Mouse (Mus musculus) regulatory T cell (primary cell): Measurements from ENCODE around the gene Pid1.

ENCODE experiments used
- in situ Hi-C: fragments of 300-600 bp; cut with MboI, MseI; formaldehyde crosslinking; loops from one replicate; pipeline ENCODE4 v1.15.1; 2025; ENCODE audit warnings: high pct_unique_total_duplicates

Pid1 gene

DNA sequence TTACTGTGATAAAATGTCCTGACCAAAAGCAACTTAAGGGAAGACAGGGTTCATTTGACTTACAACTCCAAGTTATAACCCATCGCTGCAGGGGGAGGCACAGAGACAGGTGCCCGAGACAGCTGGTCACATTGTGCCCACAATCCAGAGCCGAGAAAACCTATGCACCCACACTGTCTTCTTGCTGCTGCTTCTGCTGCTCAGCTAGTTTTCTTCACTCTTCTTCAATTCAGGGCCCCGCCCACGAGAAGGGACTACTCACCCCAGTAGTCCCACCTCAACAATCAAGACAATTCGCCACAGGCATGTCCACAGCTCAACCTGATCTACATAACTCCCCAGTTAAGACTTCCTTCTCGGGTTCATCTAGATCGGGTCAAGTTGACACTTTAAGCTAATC lies at the start of gene Pid1:
Pid1 (minus strand) TSS at position 214 of the 400 bp plus-strand sequence.
- in situ Hi-C loops, result no loop called here

DNA sequence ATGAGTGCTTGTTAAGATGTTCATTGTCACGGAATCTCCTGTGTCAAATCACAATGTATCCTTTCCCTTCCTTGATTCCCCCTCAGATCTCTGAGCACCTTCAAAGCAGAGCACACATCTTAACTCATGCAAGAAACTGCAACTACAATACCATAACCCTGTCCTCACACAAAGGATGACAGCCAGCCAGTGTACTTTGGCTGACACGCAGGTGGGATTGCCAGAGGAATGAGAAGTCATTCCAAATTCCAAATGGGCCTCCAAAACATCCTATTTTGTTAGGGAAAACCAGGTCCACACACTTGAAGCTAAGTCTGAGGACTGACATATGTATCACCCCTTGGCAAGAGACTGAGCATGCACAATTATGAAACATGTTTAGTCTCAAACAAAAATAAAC lies 45.5 kb upstream of the Pid1 start:
- in situ Hi-C loops, result no loop called here

DNA sequence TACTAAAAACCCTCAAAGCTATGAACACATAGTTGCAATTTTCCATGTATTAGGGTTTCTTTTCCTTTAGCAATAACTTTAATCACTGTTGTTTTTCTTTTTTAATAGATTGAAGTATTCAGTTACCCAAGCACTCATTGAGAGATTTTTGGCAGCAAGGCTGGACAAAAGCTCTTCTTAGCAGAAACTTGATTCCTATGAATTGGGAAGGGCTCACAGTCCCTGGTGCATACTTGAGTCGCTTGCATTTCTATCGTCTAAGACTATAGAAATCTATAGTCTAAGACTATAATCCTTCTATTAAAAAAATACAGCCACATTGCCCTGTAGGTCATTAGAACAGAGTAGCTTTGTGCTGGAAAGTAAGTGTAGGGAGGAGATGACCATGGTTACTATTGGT lies 44.9 kb upstream of the Pid1 start:
- in situ Hi-C loops, result no loop called here

DNA sequence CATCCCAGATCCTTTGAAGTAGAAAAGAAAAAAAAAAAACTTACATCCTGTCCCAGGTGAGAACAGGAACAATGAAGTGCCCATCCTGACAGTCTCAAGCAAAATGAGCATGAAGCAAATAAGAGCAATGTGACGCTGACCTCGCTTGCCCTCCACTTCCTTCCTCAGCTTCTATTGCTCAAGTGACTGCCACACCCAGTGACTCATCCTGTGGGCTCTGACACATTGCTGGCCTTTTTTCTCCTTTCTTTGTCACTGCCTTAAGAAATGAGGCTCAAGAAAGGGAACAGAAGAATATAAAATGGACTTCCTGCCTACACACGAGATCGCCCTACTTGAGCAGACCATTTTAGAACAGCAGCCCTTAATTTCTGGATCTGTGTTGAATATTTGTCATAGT lies 42.9 kb upstream of the Pid1 start:
- in situ Hi-C loops, result no loop called here

DNA sequence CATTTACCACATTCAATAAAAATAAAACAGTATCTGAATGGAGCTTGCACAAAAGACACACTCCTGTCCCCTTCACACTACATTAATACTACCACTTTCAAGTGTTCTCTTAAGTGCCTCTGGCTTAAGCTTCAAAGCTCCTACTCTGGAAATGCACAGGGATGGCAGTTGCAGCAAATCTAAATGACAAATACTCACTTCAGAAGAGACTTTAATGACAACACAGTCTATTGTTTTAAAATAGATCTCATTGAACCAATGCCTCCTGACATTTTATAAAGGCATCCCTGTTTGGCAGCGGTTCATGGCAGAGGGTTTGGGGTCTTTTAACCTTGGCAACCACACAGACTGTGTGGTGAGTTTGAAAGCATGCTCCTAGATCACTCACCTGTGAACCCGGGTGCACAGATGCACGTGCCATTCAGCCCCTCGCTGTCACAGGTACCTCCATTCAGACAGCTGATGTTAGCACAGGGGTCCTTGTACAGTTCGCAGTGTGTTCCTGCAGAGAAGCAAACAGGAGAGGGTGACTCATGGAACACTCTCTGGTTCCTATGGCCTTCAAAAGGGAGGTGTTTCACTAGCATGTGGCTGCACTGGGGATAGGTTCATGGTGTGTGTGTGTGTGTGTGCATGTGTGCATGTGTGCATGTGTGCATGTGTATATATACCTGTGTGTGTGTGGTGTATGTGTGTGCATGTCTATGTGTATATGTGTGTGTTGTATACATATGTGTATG lies 41.7 kb upstream of the Pid1 start:
- in situ Hi-C loops, result no loop called here

DNA sequence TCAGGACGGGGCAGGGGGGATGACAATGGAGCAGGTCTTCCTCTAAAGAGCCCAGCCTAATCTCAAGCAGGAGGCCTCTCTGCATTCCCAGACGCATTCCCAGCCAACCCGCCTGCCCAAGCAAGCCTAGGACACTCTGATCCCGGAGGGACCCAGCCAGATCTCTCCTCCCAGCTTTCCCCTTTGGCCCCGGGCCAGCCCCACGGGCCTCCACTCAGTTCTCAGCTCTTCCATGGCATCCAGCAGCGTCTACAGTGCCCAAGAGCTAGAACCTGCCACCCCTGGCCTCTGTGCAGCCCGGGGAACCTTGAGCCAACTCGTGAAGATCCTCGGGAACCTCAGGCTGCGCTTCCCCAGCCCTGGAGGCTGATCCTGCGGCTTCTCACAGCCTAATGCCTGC lies 40.9 kb upstream of the Pid1 start:
- in situ Hi-C loops, result no loop called here

DNA sequence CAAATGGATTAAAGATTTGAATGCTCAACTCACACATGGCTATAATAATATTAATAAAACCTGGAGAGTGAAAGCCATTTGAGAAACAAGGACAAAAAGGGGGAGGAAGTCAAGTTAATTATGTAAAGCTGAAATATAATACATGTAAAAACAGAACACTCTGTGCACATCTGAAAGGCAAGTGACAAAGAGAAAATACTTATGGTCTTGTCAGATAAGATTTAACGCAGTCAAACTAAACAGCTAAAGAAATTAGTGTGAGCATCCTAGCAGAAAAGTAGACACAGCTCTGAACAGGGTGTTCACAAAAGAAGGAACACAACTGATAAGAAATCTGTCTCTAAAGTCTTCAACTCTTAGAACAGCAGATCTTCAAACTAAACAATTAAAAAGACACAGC lies 38.2 kb upstream of the Pid1 start:
- in situ Hi-C loops, result no loop called here

DNA sequence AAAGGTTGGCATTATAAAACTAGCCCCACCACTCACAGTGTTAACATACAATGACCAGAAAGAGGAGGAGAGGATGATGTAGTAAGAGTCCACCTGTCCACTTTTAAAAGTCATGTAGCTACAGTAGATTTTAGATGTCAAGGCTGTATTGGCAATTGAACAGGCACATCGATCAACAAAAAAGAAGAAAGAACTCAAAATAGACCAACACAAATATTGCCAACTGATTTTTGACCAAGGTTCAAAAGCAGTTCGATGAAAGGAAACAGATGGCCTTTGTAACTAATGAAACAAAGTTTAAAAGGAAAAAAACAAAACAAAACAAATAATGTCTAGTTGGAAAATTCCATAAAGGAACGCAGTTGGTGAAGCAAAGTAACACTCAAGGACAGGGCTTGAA lies 35.7 kb upstream of the Pid1 start:
- in situ Hi-C loops, result no loop called here

DNA sequence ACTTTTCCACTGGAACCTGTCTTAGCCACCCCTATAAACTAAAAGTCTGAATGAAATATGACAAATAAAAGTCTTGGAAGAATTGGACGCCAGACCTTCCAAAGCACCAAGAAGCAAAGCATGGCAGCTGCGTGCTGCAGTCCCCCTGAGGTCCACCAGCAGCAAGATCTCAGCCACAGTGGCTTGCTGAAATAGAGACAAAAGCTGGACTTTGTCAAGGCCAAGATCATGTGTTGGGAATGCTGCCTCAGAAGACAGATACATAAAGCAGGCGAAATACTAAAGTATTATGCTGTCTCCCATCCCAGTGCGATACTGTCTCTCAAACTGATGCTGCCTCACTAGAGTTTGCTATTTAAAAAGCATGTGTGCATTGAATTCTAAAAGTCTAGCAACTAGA lies 35.1 kb upstream of the Pid1 start:
- in situ Hi-C loops, result no loop called here

DNA sequence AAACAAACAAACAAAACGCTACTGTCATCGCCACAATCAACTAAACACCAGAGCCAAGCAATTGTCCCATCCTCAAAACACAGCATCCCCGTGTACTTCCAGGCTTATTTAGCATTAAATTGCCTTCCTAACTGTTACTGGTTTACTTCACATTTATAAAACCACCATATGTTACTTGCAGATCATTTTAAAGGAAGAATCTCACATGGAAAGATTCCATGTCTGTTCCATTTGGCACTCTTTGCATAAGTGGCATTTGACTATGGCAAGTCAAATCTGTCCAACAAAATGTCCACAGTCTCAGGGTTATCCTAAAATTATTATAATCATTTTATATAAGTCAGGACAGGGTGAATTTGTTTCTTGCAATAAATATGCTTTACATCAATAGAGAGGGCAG lies 32.8 kb upstream of the Pid1 start:
- in situ Hi-C loops, result no loop called here

DNA sequence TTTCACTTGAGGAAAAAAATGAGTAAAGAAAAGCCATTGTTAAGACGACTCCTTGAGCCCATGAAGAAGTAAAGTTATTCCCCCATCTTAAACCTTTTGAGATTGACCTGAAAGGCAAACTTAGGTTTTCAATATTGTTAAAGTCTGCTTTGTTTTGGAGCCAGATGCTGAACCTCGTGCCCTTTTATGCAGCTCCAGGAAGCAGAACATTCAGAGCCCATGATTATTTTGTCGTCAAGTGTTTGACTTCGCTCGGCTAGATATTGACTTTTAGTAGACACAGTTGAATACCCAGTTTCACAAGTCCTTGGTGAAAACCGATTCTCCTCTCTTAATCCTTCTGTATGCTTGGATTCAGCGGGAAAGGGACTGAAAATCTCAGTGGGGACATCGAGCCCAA lies 31.9 kb upstream of the Pid1 start:
- in situ Hi-C loops, result no loop called here

DNA sequence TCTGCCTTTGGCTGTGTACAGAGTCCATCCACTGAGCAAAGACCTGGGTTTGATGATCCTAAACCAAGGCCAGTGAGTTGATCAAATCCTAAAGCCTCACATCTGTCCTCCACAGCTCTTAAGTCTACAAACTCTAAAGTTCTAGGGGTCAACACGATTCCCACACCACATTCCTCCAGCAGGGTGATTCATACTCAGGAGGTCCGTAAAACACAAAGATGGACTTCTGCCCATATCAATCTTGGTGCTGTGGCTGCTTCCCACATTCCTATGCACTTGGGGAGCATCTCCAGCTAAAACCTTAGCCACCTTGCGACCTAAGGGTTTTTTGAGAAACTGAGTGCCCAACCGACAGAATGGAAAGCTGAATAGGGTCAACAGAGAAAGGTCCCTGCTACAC lies 27.0 kb upstream of the Pid1 start:
- in situ Hi-C loops, result no loop called here

DNA sequence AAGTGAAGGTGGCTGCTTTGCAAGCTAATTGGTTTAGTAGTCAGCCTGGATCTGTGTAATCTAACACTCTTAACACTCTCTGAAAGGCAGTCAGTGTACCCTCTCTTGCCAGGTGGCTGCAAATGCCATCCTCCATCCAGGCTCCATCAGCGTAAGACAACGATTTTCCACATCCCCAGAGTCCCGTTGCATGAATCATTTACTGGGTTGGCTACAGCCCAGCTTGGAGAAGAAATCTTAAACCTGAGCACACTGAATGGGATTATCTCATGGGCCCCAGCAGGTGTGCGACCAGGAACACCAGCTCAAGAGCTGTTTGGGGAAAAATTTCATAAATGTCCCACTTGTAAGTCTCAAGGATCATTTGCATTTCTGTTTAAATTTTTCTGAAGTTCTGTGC lies 23.6 kb upstream of the Pid1 start:
- in situ Hi-C loops, result loop anchor here (10.0 kb wide), 1 partner anchor 243 kb away; no protein-coding TSS in a partner anchor

DNA sequence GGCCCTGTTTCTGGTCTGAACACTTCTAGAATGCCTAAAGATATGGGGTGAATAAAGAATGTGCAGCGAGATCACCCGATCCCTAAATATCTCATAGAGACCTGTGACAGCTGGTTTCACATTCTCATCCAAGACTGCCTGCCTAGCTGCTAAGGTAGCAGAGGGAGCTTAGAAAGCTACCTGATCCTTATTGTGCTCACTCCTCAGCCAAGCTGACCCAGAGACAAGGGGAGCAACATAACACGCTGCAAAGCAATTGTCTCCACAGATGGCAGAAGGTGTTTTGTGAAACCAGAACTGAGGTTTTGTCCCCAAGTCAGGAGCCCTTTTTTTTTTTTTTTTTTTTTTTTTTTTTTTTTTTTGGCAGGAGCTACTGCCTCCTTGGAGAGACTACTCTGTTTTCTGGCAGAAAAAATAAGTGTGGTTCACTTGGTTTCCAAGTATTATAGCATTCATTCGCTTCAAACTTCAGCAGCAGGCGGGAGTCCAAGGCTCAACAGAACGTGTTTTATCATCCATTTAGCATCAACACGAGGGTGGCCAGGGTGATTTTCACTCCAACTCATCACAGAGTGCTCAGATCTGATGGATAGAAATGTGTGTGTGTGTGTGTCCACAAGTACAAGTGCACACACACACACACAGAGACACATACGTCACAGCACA lies 22.6 kb upstream of the Pid1 start:
- in situ Hi-C loops, result loop anchor here (10.0 kb wide), 1 partner anchor 242 kb away; no protein-coding TSS in a partner anchor

DNA sequence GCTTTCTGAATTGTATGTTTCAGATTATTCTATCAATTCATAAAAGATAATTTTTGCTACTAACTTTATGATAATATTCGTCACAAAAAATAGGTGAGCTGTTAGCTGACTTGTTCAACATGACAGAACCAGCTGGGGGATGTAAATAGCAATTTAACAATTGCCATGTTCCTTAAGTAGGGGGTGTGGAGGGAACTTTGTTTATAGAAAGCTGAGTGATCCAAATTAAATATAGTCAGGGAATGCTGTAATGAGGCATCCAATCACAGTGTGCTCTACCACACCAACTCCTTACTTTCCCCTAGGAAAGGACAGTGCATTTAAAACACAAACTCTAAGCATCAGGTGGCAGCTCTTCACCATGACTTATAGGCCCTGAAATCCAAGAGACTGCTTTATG lies 18.7 kb upstream of the Pid1 start:
- in situ Hi-C loops, result loop anchor here (10.0 kb wide), 1 partner anchor 238 kb away; no protein-coding TSS in a partner anchor

DNA sequence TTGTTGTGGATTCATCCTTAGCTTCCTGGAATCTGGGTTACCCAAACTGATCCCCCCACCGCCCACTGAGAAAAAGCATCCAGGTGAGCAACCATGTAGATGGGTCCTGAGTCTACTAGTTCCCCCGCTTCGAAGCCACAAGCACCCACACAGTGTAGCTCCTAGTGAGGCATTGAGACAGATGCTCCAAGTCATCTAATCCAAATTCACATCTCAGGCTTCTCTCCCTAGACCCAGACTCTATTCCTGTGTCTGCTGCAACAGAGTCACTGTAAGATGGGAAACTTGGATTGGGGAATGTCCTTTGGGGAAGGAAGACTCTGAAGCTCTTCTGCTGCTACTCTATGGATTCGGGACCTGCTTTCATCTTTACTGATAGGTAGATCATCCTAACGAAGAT lies 18.1 kb upstream of the Pid1 start:
- in situ Hi-C loops, result loop anchor here (10.0 kb wide), 1 partner anchor 237 kb away; no protein-coding TSS in a partner anchor

DNA sequence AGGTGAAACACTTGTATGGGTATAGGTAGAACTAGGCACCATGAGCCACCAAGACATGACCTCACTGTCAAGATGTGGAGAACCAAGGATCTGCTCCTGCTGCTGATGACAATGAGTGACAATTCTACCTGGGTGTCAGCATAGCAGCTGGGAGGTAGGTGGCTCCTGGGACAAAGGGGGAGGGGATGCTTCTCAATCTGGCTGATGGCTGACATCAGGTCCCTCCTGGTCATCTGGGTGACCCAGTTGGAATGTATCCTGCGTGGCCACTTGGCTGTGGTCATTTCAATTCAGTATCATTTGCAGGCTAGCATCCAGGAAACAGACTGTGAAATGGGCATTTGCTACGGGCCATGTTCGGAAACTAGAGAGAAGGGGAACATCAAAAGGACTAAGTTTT lies 16.9 kb upstream of the Pid1 start:
- in situ Hi-C loops, result loop anchor here (10.0 kb wide), 1 partner anchor 236 kb away; no protein-coding TSS in a partner anchor

DNA sequence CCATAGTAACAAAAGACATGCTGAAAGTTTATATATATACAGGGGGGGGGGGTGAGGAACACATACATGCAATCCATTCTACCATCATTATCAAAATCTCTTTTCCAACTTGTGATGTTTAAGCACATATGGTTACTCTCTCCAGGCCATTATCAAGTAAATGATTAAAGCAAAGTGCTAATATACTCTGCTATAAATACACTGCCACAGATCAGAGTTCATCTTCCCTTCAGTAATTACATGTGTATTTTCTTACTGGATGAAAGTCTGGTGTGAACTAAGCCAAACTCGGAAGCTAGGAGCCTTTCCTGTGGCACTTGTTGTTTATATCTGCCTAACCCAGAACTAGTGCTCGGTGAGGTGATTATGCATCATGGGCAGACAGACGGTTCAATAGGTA lies 3.8 kb upstream of the Pid1 start:
- in situ Hi-C loops, result no loop called here

DNA sequence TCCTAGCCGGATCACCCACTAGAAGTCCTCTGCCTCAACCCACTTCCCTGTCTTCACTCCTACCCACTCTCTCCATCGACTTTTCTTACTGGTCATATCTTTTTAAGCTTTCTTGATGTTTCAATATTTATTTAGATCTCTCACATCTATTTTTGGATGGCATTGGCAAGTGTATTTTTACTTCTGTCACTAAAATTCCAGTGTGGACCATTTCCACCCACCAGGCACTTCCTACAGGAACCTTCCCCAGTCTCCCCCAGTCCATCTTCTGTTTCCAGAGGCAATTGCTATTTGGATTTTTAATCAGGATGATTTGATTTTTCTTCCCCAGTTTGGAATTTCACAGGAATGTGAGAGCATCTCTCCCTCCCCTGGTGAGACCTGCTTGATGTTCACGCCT lies 2.6 kb upstream of the Pid1 start:
- in situ Hi-C loops, result no loop called here

DNA sequence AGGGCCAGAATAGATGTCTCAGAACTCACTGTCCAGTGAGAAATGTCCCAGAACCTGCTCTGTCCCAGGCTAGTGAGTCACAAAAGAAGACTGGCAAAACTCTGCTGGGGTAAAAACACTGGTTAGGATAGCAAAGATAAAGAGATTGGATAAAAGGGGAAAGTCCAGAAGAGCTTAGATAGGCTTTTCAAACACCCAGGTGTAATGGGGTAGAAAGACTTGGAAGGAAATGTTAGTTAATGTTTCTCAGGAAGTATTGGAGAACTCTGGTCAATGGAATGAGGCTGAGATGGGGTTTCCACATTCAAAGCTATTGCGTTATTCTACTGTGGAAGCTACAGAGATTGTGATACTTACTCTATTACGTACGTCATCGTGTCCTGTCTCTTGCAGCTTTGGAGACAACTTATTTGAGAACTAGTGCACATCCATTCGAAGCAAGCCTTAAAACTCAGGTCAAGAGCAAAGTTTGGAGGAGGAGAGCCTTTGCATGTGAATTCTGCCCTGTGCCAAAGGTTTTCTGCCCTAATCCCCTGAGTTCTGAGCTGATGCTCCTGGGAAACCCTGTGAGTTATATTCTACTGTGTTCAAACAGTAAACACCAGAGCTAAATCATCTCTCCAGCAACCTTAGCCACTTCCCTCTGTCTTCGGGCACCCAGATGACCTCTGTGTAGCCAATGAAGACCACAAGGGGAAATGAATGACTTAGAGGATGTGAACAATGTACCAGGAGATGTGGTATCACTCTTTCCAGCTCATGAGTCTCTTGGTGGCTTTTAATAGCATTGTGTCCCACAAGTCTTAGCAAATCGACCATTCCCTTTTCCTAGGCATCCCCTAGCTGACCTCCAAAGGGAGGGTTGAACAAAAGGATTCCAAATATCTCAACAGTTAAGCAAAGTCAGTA lies 1.0 kb downstream of the Pid1 start:
- in situ Hi-C loops, result no loop called here

DNA sequence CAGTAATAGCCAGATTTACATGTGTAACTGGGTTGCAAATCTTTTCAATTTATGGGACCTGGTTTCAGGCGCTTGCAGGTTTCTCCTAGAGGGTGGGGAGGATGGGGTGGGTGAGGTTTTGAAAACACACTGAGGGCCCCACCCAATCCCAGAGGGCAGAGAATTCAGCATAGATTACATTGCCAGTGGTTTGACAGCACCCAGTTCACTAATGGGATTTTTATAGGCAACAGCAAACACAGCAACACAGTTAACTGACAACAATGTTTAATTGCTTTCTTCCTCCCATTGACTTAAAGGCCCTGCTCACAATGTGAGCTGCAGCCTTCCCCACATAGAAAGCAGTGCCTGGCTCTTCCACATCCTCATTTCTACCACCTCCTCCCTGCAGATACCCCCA lies 1.8 kb downstream of the Pid1 start:
- in situ Hi-C loops, result no loop called here

DNA sequence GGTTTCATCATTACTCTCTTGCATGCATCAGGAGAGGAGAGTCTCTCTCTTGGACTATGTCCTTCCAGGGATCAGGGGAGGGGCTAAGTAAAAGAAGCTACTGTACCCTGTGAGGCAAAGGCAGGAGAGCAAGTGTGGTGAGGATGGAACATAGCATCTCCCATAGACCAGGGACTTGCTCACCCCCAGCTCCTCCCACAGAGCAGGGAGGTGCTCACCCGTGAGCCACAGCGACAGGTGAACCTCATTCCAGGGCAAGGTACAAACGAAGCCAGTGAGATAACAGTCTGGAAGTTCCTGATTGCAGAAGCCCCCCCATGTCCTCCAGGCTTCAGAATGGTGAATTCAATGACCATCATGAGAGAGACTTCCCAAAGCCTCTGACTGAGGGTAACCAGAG lies 2.6 kb downstream of the Pid1 start:
- in situ Hi-C loops, result no loop called here
